Mouse (Mus musculus) thymus, postnatal 10 days (tissue): ENCODE results near the gene Egfl6.

Experiments used
- DNase-seq, 2 experiments: peaks; one replicate each; pipeline ENCODE4 v3.0.0; 2021; ENCODE audit warnings: low spot score in 2 of 2

Egfl6 gene

GRCm38 (mm10) chrX:166516631-166517030 is 68.9 kb downstream of the Egfl6 start:
- DNase-seq: no peak

GRCm38 (mm10) chrX:166515923-166516322 is 69.6 kb downstream of the Egfl6 start:
- no peak for DNase-seq

GRCm38 (mm10) chrX:166514035-166514434 is 71.5 kb downstream of the Egfl6 start:
- DNase-seq: peak in 1 of 2 experiments; percentile 14

GRCm38 (mm10) chrX:166512071-166512470 is 73.4 kb downstream of the Egfl6 start:
- DNase-seq: no peak

GRCm38 (mm10) chrX:166511107-166511506 is 74.4 kb downstream of the Egfl6 start:
- DNase-seq: no peak

- DNase-seq: peak; percentile 88 to 90
Observed at GRCm38 (mm10) chrX:166509761-166510738, 75.5 kb downstream of the Egfl6 start.

- no peak for DNase-seq
Observed at GRCm38 (mm10) chrX:166504421-166504820, 81.1 kb downstream of the Egfl6 start.

GRCm38 (mm10) chrX:166499496-166500190 is 85.9 kb downstream of the Egfl6 start:
- DNase-seq: no peak

GRCm38 (mm10) chrX:166497771-166498170 is 87.7 kb downstream of the Egfl6 start:
- no peak for DNase-seq

GRCm38 (mm10) chrX:166495052-166495451 is 90.5 kb downstream of the Egfl6 start:
- DNase-seq: no peak

- DNase-seq: peak; percentile 90 to 93
Observed at GRCm38 (mm10) chrX:166479365-166479983, 106.0 kb downstream of the Egfl6 start, which contains the start of gene Rab9. Gene Rab9, minus strand, starts transcription at chrX:166479867.

- peak; percentile 6 to 8 for DNase-seq
Observed at GRCm38 (mm10) chrX:166478631-166479364, 106.7 kb downstream of the Egfl6 start.

- no peak for DNase-seq
Observed at GRCm38 (mm10) chrX:166477393-166477792, 108.1 kb downstream of the Egfl6 start.
